Mouse (Mus musculus): ENCODE data around the gene Gcc1.
A peak's percentile ranks its signal among the peaks of the same experiment; 100 is the strongest.

Gene Gcc1

DNA sequence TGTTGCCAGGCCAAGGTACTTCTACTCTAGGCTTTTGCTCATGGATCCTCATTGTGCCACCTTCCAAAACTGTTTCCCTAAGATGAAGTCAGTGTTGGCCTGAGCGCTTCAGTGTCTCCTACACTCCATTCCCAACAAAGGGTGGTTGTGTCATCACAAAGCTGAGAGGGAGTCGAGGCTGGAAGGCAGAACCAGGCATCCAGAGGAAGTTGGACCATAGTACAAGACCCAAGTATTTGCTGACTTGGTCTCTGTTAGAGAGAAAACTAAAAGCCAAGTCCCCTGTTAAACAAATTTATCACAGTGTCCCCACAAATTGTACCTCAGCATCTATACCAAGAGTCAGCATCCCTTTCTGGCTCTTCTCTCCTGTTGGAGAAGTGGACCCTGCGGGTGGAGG is at the start of gene Gcc1:
Gcc1 (minus strand) TSS at position 101 of the 400 bp plus-strand sequence.
- DNase-seq = no peak

DNA sequence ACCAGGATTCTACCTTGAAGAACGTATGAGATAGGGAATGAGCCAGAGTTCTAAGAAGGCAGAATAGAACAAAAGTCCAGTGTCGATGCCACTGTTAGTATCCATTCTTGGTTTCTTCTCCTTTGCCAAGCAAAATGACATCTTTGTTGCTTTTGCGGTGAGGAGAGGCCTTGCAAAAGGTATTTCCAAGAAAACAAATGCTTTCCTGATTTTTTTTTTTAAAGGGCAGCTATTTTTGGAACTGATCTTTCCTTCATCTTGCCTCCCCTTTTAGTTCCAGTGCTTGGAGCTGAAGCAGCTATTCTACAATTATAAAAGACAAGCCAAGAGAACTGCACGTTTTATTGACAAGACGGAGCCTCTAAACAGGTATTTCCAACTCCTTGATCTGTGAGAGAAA is 46.6 kb upstream of the Gcc1 start, which contains the start of gene Snd1:
Snd1 (plus strand) TSS at position 301 of the 400 bp plus-strand sequence.
- DNase-seq = no peak

DNA sequence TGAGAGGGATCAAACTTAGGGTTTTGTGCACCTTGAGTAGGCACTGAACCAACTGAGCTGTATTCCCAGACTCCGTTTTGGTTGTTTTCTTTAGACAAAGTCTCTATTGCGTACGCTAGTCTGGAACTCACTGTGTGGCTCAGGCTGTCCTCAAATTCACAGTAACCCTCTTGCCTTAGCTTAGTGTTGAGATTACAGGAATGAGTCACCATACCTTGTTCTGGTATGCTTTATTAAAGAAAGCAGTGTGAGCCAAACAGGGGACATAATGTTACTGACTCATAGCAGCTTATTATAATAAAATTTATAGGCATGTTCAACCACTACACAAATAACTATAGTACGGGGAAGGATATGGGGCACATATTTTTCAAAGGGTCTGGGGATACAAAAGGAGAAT is 46.0 kb upstream of the Gcc1 start:
- DNase-seq = no peak

DNA sequence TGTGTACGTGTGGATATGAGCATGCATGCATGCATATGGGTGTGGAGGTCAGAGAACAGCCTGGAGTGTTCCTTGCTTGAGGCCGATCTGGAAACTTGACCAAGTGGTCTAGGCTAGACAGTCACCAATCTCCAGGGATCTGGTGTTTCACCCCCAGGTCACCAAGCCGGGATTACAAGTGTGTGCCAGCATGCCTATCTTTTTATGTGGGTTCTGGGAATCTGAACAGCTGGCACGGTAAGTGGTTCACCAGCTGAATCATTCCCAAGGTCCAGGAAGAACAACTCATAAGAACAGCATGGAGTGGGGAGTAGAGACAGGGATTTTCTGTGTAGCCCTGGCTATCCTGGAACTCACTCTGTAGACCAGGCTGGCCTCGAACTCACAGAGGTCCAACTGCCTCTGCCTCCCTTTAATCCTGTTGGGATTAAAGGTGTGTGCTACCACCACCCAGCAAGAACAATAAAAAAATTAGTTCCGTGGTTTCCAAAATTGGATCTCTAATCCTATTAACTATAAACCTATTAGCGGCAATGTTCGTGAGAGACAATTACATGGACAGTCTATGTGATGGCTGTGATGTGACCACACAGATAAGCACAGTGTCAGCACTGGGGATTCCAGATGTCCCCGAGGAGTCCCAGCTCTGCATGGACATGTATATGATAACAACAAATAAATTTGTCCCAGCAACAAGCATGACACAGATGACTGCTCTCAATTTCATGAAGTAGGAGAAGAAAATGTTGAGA is 43.3 kb upstream of the Gcc1 start:
- no peak for DNase-seq

DNA sequence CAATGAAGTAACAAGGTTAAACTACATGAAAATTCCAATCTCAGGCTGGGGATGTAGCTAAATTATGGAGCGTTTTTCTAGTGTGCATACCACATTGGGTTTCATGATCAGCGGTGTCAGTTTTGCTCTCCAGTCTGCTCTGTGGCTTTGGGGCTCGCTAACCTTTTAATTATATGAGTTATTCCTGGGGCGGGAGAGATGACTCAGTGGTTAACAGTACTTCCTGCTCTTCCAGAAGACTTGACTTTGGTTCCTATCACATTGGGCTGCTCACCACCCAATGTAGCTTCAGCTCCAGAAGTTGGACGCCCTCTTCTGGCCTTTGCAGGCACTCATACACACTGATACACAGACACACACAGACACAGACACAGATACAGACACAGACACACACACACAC is 42.4 kb upstream of the Gcc1 start:
- DNase-seq = no peak

DNA sequence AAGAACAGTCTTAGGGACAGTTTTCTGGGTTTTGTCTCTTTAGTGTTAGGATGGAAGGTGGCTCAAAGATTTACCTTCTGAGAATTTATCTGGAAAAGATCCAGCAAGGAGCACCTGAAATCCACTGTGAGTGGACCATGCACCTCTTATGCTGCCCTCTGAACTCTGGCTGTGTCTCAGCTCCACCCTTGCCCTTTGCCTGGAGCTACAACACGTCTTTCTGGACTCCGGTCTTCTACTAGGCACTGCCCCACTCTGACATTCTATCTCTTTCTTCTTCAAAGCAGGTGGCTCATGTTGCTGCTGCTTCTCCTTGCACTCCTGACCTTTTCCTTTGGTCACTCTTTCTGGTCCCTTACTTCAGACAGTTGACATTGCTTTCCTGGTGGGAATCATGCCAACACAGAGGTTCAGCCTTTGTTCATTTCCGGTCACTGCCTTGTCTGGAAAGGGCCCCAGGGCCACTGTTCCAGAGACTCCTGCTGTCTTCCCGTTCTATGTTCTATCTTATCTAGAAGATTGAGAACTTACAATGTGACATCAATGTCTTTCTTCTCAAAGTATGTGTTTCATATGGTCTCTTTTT is 41.9 kb upstream of the Gcc1 start:
- peak; percentile 16 to 57 for DNase-seq

DNA sequence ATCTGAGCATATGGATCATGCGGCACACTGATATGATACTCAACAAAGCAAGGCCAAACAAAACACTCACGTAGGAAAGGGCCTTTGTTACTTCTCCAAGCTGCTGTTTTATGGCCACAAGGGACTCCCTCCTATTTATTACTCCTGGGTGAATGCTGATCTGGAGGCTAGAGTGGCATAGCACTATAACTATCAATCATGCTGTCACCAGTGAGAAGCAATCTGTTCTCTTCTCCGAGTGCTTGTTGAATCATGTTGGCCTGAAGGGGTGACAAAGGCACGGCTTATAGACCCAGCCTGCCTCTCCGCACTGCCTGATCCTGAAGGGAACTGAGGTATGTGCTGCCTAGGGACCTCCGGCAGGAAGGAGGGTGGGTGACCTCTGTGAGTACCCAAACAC is 36.4 kb upstream of the Gcc1 start:
- DNase-seq = no peak

DNA sequence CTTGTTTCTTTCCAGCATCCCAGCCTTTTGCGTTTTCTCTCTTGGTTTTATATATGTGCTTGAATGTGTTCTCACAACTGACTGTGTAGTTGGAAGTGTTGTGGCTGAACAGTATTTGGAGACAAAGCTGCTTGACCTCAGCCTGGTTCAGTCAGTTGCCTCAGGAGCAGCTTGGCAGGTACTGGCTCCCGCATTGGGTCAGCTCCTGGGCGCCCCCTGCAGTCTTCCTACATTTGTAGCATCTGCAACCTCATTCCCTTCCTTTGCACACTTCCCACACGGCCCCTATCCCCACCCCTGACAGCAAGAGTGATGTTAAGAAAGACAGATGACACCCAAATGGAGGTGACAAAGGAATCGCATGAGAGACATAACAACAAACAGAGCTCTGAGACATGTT is 32.3 kb upstream of the Gcc1 start:
- peak; percentile 77 to 89 for DNase-seq

DNA sequence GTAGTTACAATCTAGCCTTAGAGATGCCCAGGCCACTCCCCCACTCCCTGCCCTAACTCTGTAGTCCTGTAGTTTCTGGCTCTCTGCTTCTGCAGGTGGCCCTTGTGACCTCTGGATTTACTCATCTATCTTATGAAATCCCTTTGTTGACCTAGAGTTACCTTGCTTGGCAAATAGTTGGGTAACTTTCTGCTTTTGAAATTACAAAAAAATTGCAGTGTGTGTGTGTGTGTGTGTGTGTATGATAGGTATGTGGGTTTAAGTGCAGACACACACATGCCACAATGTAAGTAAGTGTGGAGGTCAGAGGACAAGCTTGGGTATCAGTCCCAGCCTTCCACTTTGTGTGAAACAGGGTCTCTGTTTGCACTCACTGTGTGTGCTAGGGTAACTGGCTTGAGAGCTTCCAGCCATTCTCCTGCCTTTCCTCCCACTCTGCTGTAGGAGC is 31.1 kb upstream of the Gcc1 start:
- no peak for DNase-seq

GRCm38 (mm10) chr6:28450977-28451376 is 22.8 kb upstream of the Gcc1 start:
- DNase-seq = no peak

DNA sequence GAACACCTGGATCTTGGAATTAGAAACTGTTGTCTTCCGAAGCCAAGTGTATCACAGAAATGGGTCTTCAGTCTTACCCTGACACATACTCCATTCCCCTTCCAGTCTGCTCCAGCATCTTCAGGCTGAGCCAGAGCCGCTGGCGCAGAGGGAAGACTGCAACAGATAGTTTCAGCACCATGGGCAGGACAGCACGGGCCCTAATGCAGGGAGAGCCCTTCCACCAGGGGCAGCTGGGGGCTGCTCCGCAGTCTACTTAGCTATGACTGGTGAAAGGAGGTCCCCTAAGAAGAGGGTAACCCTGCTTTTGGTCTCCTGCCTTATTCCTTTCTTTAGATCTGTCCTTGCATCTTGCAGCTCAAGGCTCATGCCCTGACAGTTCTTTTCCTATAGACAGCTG is 22.3 kb upstream of the Gcc1 start:
- DNase-seq = no peak

DNA sequence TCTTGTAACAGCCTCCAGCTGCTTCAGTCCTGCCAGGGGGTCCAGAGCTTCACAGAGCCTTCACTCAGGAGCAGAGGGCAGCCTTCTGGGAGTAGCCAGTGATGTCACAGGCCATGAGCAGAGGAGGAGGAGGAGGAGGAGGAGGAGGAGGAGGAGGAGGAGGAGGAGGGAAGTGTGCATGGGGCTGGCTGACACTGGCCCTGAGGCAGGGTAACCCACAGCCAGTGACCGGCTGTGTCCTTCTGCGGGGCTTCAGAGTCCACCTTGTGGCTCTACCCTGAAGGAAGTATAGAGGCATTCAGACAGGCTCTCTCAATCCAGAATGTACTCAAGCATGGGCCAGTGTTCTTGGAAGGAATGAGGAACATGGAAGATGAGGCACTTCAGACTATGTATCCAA is 21.1 kb upstream of the Gcc1 start, which contains the start of gene Pax4:
Pax4 (minus strand) TSS at position 101 of the 400 bp plus-strand sequence.
- DNase-seq = no peak

GRCm38 (mm10) chr6:28447937-28448336 is 19.7 kb upstream of the Gcc1 start:
- no peak for DNase-seq

DNA sequence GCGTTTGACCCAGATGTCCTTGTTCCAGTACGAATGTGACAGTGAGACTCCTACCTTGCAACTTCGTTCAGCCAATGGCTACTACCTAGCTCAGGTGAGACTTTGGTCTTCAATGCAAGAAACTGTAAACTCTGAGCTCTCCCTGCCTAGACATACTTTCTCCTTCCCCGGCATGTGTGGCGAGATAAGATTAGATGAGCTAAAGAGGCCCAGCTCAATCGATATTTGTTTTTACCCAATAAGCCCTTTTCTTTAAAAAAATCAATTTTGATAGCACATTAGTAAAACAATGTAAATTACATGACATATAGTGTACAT is 3.3 kb upstream of the Gcc1 start:
- no peak for DNase-seq

DNA sequence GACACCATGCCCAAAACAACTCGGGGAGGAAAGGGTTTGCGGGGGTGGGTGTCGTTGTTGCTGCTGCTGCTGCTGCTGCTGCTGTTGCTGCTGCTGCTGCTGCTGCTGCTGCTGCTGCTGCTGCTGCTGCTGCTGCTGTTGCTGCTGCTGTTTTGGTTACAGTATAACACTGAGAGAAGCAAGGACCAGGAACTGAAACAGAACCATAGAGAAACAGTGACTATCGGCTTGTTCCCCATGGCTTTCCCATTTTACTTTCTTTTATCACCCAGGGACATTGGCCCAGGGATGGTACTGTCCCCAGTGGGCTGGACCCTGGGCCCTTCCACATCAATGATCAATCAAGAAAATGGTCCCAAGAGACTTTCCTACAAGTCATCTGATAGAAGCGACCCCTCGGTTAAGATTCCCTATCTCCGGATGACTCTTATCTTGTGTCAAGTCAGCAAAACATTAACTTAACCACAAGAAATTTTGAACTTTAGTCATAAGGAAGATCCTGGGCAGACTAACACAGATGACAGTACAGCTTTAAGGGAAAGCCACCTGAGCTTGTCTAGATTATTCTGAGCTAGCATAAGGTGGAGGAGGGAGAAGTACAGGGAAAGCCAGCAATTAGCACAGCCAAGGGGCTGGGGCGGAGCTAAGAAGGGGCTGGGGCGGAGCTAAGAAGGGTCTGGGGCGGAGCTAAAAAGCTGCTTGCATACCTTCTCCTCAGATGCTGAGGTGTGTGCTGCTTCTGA is 2.8 kb upstream of the Gcc1 start:
- DNase-seq = no peak

DNA sequence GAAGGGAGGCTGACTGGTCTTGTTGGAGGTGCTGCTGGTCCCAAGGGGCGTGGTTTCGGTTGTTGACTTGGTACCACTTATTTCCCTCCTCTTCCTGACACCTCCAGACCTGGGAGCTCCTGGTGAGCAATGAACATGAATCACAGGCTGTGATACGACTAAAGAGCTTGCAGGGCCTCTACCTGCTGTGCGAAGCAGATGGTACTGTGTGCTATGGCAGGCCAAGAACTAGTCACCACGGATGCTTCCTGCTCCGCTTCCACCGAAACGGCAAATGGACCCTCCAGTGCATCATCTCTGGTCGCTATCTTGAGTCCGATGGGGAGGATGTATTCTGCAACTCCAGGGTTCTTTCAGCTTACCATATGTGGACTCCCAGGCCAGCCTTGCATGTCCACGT is 1.7 kb upstream of the Gcc1 start:
- no peak for DNase-seq

DNA sequence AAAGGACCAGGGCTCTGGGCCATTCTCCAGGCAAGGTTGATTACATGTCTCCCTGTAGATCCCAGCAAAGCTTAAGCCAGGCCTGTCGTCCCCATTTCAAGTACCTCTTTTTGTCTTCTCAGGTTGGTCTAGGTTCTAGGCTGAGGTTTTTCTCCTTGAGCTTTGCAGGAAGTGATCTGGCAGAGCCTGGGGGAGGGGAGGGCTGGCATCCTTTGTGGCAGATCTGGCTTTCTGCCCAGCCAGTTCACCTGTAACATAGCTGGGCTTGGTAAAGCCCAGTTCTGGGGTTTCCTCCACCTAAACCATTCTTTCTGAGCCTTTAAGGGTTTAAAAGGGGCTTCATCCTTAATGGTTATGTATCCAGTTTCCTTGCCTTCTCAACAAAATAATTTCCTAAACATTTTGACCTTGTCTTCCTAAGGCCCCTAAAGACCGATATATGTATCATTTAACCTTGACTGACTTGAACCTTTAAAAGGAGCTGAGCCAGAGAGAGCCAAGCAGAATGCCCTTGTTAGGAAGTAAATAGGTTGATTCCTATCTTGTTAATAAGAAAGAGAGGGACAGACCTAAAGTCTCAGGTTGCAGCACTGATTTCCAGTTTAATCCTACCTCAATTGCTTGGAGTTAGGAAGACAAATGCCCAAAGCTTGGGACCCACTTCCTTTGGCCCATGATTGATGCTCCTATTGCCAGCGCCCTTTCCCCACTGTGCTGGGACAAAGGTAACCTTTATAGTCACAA is 922 bp downstream of the Gcc1 start, which contains the start of gene Fscn3:
Fscn3 (plus strand) TSS at position 694 of the 744 bp plus-strand sequence.
- peak; percentile 65 to 75 for DNase-seq

GRCm38 (mm10) chr6:28425019-28425418 is 3.2 kb downstream of the Gcc1 start:
- no peak for DNase-seq

DNA sequence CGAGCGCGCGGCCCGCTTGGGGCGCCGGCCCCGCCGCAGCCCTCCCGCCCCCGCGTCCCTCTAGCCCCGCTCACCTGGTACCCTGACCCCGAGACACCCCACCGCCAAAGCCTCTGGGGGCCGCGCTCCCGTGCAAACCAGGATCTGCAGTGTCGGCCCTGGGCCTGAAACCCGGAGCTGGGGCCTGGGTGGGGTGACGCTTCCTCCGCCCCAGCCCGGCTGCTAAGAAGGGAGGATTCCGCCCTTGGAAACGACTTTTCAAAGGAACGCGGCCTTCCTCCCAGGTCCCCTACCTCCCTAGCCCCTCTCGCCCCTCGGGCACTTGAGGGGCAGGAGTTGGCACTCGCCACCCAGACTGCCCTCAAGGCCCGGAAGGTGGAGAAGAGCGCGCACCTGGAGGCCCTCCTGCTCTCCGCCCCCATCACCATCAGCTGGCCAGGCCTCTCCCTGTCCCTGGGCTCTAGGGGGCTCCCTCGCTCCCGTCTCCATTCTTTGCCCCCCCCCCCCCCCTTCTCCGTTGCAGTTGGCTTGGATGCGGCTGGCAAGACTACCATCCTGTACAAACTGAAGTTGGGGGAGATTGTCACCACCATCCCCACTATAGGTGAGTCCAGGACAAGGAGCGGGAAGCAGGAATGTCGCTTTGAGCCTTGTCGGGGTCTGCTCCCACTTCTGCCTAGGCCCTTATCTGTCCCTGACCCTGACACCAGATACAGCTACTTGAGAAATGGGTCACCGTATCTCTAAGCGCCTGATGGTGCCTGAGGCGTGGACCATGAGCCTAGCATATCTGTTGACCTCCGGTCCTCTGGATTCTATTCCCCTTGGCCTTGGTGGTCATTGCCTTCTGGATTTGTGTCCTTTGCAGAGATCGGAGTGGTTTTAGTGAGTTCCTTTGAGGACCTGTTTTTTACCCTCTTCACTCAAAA is 4.2 kb downstream of the Gcc1 start:
- DNase-seq = peak; percentile 60 to 86

DNA sequence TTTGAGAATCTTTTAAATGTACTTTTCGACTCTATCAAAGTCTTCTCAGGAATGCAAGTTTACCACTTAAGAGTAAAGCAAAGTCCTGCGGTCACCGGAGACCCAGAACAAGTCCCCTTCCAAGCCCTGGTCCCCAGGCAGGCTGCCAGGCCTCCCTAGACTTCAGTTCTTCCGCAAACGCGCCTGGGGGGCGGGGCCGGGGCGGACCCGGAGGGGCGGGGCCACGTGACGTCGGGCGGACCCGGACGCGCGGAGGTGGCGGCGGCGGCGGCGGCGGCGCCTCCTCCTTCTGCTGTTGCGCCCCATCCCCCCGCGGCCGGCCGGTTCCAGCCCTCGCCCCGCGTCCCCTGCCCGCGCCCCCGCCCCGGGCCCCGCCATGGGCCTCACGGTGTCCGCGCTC is 4.9 kb downstream of the Gcc1 start, which contains the start of gene Arf5:
Arf5 (plus strand) TSS at position 248 of the 400 bp plus-strand sequence.
- peak; percentile 98 for DNase-seq

DNA sequence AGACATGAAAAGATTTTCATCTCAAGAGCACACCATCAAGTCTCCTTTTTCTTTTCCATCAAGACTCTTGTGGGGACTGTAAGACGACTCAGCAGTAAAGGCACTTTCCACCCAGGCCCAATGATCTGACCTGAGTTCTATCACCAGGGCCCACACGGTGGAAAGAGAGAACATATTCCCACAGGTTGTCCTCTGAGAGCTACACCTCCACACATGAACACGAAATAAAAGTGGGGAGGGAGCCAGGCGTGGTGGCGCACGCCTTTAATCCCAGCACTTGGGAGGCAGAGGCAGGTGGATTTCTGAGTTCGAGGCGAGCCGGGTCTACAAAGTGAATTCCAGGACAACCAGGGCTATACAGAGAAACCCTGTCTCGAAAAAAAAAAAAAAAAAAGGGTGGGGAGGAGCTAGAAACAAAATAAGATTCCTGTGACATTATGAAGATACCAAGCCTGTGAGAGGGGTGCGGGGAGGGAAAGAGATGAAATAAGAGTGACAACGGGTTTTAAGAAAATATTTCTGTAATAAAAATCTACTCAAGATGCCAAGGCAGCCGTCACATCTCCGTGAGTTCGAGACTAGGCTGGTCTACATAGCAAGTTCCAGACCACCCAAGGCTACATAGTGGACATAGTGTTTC is 5.4 kb downstream of the Gcc1 start:
- DNase-seq = no peak

Measured in kidney, postnatal 25 days (tissue).